Mouse (Mus musculus): ENCODE results near the gene Eml1.
A peak's percentile ranks its signal among the peaks of the same experiment; 100 is the strongest.

Gene Eml1

GRCm38 (mm10) chr12:108370596-108371428, at the start of gene Eml1:
Eml1 (plus strand) TSS chr12:108370957.
- DNase-seq (ENCODE audit: low read depth), result no peak

- DNase-seq (ENCODE audit: low read depth), result no peak
These were observed 44.4 kb upstream of the Eml1 start for GRCm38 (mm10) chr12:108326401-108326800.

- no peak for DNase-seq (ENCODE audit: low read depth)
These were observed 42.8 kb upstream of the Eml1 start for GRCm38 (mm10) chr12:108327889-108328491.

GRCm38 (mm10) chr12:108333056-108333455, 37.7 kb upstream of the Eml1 start:
- DNase-seq (ENCODE audit: low read depth), result peak; percentile 61

GRCm38 (mm10) chr12:108333481-108333882, 37.3 kb upstream of the Eml1 start:
- no peak for DNase-seq (ENCODE audit: low read depth)

- DNase-seq (ENCODE audit: low read depth), result peak; percentile 97
These were observed 36.8 kb upstream of the Eml1 start, which contains the start of gene Cyp46a1 for GRCm38 (mm10) chr12:108333895-108334445. Cyp46a1 (plus strand) TSS chr12:108334381.

- DNase-seq (ENCODE audit: low read depth), result no peak
These were observed 36.2 kb upstream of the Eml1 start for GRCm38 (mm10) chr12:108334529-108334928.

- no peak for DNase-seq (ENCODE audit: low read depth)
These were observed 32.1 kb upstream of the Eml1 start for GRCm38 (mm10) chr12:108338572-108339190.

GRCm38 (mm10) chr12:108348151-108348550, 22.6 kb upstream of the Eml1 start:
- DNase-seq (ENCODE audit: low read depth), result no peak

GRCm38 (mm10) chr12:108349026-108349425, 21.7 kb upstream of the Eml1 start:
- no peak for DNase-seq (ENCODE audit: low read depth)

- no peak for DNase-seq (ENCODE audit: low read depth)
These were observed 19.8 kb upstream of the Eml1 start for GRCm38 (mm10) chr12:108350931-108351330.

- DNase-seq (ENCODE audit: low read depth), result no peak
These were observed 18.2 kb upstream of the Eml1 start for GRCm38 (mm10) chr12:108352371-108353136.

- no peak for DNase-seq (ENCODE audit: low read depth)
These were observed 16.5 kb upstream of the Eml1 start for GRCm38 (mm10) chr12:108354284-108354683.

GRCm38 (mm10) chr12:108355271-108355670, 15.5 kb upstream of the Eml1 start:
- DNase-seq (ENCODE audit: low read depth), result no peak

- no peak for DNase-seq (ENCODE audit: low read depth)
These were observed 14.8 kb upstream of the Eml1 start for GRCm38 (mm10) chr12:108355986-108356385.

GRCm38 (mm10) chr12:108363796-108364195, 7.0 kb upstream of the Eml1 start:
- DNase-seq (ENCODE audit: low read depth), result peak; percentile 59

GRCm38 (mm10) chr12:108365340-108365739, 5.4 kb upstream of the Eml1 start:
- no peak for DNase-seq (ENCODE audit: low read depth)

GRCm38 (mm10) chr12:108365868-108366267, 4.9 kb upstream of the Eml1 start:
- DNase-seq (ENCODE audit: low read depth), result no peak

- DNase-seq (ENCODE audit: low read depth), result no peak
These were observed 2.8 kb upstream of the Eml1 start for GRCm38 (mm10) chr12:108367909-108368308.

- no peak for DNase-seq (ENCODE audit: low read depth)
These were observed 1.8 kb upstream of the Eml1 start for GRCm38 (mm10) chr12:108368921-108369320.

- no peak for DNase-seq (ENCODE audit: low read depth)
These were observed 640 bp downstream of the Eml1 start for GRCm38 (mm10) chr12:108371429-108371765.

- no peak for DNase-seq (ENCODE audit: low read depth)
These were observed 1.5 kb downstream of the Eml1 start for GRCm38 (mm10) chr12:108372241-108372640.

Measured in fibroblast of lung, adult 2 months (primary cell).